Mouse (Mus musculus): ENCODE data around the gene 1700056E22Rik.

GRCm38 (mm10) chr1:184047818-184048217 lies 13.7 kb upstream of the 1700056E22Rik start:
- no peak for TF ChIP-seq CTCF (IDR thresholded peaks at IDR 0.05; ENCODE audit: low read depth, low read length)
- TF ChIP-seq POLR2A (IDR thresholded peaks at IDR 0.05; ENCODE audit: insufficient read depth, low read length) = no peak
- no peak for TF ChIP-seq EP300 (IDR thresholded peaks at IDR 0.05; ENCODE audit: insufficient read depth, low read depth, low read length)

Measured in ES-Bruce4 (cell line).